Mouse (Mus musculus) C2C12 (cell line): Measurements from ENCODE around the gene Il23a.
"Not testable (repeated sequence)": the region's sequence is repeated elsewhere in the genome, so short reads cannot be mapped to it uniquely, and the experiment has no call there.

Source experiments
- CEBPB ChIP-seq: IDR thresholded peaks from one replicate; pipeline ENCODE4 v1.6.1; 2011; ENCODE audit warnings: low read depth, mild to moderate bottlenecking, control low read depth, moderate library complexity
- CTCF ChIP-seq: IDR thresholded peaks from one replicate; pipeline ENCODE4 v1.5.1; 2011; ENCODE audit not compliant: control insufficient read depth, insufficient read depth, insufficient read length
- FOSL1 ChIP-seq: IDR thresholded peaks from one replicate; pipeline ENCODE4 v1.8.0; 2011; ENCODE audit warnings: mild to moderate bottlenecking, low read length; ENCODE audit not compliant: poor library complexity, insufficient read depth, severe bottlenecking
- MAX ChIP-seq: IDR thresholded peaks from one replicate; pipeline ENCODE4 v1.6.1; 2011; ENCODE audit warnings: mild to moderate bottlenecking, control low read depth
- MYOD1 ChIP-seq: IDR thresholded peaks from one replicate; pipeline ENCODE4 v1.6.1; 2011; ENCODE audit warnings: low read depth; ENCODE audit not compliant: control insufficient read depth, insufficient read length
- MYOG ChIP-seq: IDR thresholded peaks from one replicate; pipeline ENCODE4 v1.6.1; 2011; ENCODE audit not compliant: control insufficient read depth, insufficient read length; ENCODE audit errors: extremely low read depth
- USF1 ChIP-seq: IDR thresholded peaks from one replicate; pipeline ENCODE4 v1.6.1; 2011; ENCODE audit warnings: low read depth, mild to moderate bottlenecking, control low read depth, moderate library complexity

- not testable (repeated sequence) for TF ChIP-seq CTCF, MAX, USF1, MYOG, CEBPB, MYOD1, FOSL1
Measured at GRCm38 (mm10) chr10:128260376-128260775, 38.2 kb downstream of the Il23a start.
